Mouse (Mus musculus): ENCODE results near the gene Zfp740.
"Not testable (repeated sequence)": the region's sequence is repeated elsewhere in the genome, so short reads cannot be mapped to it uniquely, and the experiment has no call there.

Gene Zfp740

GRCm38 (mm10) chr15:102192820-102193386 lies 10.1 kb upstream of the Zfp740 start:
- DNase-seq (ENCODE audit: low spot score in 2 of 2) = no peak

GRCm38 (mm10) chr15:102193652-102194051 lies 9.4 kb upstream of the Zfp740 start:
- DNase-seq (ENCODE audit: low spot score in 2 of 2) = no peak

GRCm38 (mm10) chr15:102194439-102194838 lies 8.6 kb upstream of the Zfp740 start:
- no peak for DNase-seq (ENCODE audit: low spot score in 2 of 2)

- no peak for DNase-seq (ENCODE audit: low spot score in 2 of 2)
These were observed 7.7 kb upstream of the Zfp740 start for GRCm38 (mm10) chr15:102195373-102195772.

- DNase-seq (ENCODE audit: low spot score in 2 of 2) = peak in 1 of 2 experiments; percentile 39
These were observed 4.2 kb upstream of the Zfp740 start for GRCm38 (mm10) chr15:102198841-102199240.

GRCm38 (mm10) chr15:102203835-102204381 lies 859 bp downstream of the Zfp740 start:
- DNase-seq (ENCODE audit: low spot score in 2 of 2) = peak; percentile 50 to 63

GRCm38 (mm10) chr15:102204674-102205505 lies 1.8 kb downstream of the Zfp740 start, which contains the start of gene Csad:
Gene Csad (minus strand): TSS chr15:102204724.
- no peak for DNase-seq (ENCODE audit: low spot score in 2 of 2)

- DNase-seq (ENCODE audit: low spot score in 2 of 2) = no peak
These were observed 2.7 kb downstream of the Zfp740 start for GRCm38 (mm10) chr15:102205779-102206178.

GRCm38 (mm10) chr15:102207351-102207750 lies 4.3 kb downstream of the Zfp740 start:
- no peak for DNase-seq (ENCODE audit: low spot score in 2 of 2)

- DNase-seq (ENCODE audit: low spot score in 2 of 2) = no peak
These were observed 5.1 kb downstream of the Zfp740 start for GRCm38 (mm10) chr15:102208092-102208561.

- no peak for DNase-seq (ENCODE audit: low spot score in 2 of 2)
These were observed 6.1 kb downstream of the Zfp740 start for GRCm38 (mm10) chr15:102209114-102209513.

GRCm38 (mm10) chr15:102210816-102211215 lies 7.8 kb downstream of the Zfp740 start:
- DNase-seq (ENCODE audit: low spot score in 2 of 2) = no peak

GRCm38 (mm10) chr15:102211895-102212294 lies 8.8 kb downstream of the Zfp740 start:
- no peak for DNase-seq (ENCODE audit: low spot score in 2 of 2)

GRCm38 (mm10) chr15:102214132-102214531 lies 11.1 kb downstream of the Zfp740 start:
- no peak for DNase-seq (ENCODE audit: low spot score in 2 of 2)

- no peak for DNase-seq (ENCODE audit: low spot score in 2 of 2)
These were observed 12.6 kb downstream of the Zfp740 start for GRCm38 (mm10) chr15:102215624-102216023.

- DNase-seq (ENCODE audit: low spot score in 2 of 2) = no peak
These were observed 13.6 kb downstream of the Zfp740 start for GRCm38 (mm10) chr15:102216459-102217228.

GRCm38 (mm10) chr15:102217325-102217724 lies 14.3 kb downstream of the Zfp740 start:
- no peak for DNase-seq (ENCODE audit: low spot score in 2 of 2)

- DNase-seq (ENCODE audit: low spot score in 2 of 2) = no peak
These were observed 19.3 kb downstream of the Zfp740 start for GRCm38 (mm10) chr15:102222386-102222785.

- peak; percentile 72 to 84 for DNase-seq (ENCODE audit: low spot score in 2 of 2)
These were observed 21.3 kb downstream of the Zfp740 start for GRCm38 (mm10) chr15:102224186-102224991.

GRCm38 (mm10) chr15:102224992-102225617 lies 22.1 kb downstream of the Zfp740 start:
- no peak for DNase-seq (ENCODE audit: low spot score in 2 of 2)

- DNase-seq (ENCODE audit: low spot score in 2 of 2) = not testable (repeated sequence)
These were observed 22.6 kb downstream of the Zfp740 start for GRCm38 (mm10) chr15:102225619-102226018.

Measured in urinary bladder, postnatal 36 days (tissue).